Mouse (Mus musculus): ENCODE data around the gene Polr2i.

The Polr2i gene

DNA sequence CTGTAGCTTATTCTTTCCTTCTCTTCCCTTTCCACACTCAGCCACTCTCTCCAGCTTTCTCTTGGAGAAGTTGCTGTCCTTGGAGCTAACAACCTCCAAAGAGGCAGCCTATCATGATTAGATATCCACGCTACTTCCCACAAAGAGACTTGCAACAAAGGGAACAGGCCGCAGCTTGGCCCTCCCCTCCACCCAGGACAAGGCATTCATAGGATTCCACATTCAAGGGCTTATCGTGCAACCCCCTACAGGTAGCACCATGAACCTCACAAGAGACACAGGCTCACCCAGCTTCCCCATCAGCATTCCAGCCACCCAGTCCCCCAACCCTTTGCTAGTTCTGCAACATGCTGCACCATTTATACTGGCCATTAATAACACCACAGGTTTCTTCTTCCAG, 35.0 kb downstream of the Polr2i start:
- DNase-seq = no peak

DNA sequence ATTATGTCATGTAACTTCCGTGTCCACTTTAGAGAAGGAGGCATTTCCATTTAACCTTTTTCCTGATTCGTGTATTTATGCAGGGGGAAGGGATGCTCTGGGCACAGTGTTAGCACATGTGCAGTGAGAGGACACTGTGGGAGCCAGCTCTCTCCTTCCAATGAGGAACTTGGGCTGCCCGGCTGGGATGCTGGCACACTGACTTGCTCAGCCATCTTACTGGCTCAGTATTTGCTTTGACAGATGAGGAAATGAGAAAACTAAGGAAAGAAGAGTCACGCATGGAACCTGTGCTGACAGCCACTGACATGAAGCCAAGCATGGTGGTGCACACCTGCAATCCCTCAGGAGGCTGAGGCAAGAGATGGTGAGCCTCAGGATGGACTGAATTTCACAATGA, 37.9 kb downstream of the Polr2i start:
- peak; percentile 39 to 52 for DNase-seq

DNA sequence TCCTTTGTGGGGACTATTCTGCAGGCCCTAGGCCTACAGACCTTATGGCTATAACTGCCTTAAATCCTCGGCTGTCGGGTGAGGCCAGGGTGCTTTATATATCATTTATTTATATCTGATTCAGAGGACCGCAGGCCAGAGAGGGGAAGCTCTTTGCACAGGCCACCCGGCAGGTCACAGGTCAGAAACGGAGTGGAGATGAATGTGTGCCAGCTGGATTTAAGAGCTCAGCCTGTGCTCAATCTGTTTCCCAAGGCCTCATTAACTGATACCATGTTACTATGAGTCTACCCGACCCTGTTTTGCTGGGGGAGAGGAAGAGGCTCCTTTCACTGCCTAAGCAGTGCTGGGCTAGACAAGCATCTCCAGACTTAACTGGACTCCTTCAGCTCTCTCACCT, 42.6 kb downstream of the Polr2i start:
- no peak for DNase-seq

DNA sequence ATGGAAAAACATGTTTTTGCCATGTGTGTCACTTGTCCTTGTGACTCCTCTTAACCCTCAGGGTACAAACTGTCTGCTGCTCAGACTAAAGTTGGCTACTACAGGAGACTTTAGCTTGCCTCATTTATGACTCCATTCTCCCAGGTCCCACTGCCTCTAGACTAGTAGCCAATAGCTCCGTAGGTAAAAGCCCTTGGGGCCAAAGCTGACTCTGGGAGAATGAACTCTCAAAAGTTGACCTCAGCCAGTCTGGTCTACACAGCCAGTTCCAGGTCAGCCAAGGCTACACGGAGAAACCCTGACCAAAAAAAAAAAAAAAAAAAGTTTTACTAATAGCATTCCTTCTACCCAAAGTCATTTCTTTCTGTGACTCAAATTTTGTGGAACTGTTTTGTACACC, 47.2 kb downstream of the Polr2i start:
- DNase-seq = no peak

DNA sequence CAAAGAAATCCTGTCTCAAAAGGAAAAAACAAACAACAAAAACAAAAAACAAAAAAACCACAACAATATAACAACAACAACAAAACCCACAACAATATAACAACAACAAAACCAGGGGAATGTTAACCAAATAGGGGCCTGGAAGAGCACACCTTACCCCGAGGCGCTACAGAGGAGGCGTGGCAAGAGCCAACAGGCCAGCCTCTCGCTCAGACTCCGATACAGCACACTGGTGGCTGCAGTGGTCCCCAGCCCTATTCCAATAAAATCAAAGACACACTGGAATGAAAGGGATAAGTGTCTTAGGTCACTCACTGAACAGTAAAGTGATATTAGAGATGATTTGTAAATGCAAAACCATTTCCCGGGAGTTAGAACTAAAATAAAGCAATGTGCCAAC, 47.8 kb downstream of the Polr2i start:
- DNase-seq = no peak

DNA sequence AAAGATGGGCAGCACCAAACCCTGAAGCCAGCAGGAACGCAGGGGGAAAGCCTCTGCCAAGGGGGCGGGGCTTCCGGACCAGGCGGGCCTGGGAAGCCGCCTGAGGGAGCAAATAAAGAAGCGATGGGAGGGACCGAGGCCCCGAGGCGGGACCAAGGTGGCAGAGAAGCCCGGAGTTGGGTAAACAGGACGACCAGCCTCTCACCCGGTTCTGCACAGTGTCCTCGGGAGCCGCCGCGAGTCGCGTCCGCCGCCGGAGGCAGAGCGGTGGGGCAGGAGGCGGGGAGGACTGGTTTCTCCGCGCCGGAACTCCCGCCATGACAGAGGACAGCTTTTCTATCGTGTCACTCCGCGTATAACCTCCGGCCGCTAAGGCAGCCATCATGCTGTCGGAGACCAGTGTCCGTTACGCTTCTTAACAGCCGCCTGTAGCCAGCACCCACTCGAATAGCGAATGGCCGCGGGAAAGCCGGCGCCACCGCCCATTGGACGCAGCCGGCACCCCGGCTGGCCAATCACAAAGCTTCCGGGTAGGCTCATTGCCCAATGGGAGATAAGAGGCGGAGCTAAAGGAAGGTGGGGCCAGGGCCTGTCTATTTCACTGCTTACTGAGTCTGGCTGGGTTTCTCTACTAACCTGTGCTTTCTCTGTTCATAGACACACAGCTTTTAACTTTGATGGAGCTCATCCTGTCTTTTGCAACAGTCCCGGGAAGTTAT, 48.4 kb downstream of the Polr2i start, which contains the start of the genes Thap8 and Wdr62:
TSS of gene Thap8 (plus strand) at position 144 of the 719 bp plus-strand sequence.
TSS of gene Wdr62 (minus strand) at position 469 of the 719 bp plus-strand sequence.
- DNase-seq = peak; percentile 95 to 96

DNA sequence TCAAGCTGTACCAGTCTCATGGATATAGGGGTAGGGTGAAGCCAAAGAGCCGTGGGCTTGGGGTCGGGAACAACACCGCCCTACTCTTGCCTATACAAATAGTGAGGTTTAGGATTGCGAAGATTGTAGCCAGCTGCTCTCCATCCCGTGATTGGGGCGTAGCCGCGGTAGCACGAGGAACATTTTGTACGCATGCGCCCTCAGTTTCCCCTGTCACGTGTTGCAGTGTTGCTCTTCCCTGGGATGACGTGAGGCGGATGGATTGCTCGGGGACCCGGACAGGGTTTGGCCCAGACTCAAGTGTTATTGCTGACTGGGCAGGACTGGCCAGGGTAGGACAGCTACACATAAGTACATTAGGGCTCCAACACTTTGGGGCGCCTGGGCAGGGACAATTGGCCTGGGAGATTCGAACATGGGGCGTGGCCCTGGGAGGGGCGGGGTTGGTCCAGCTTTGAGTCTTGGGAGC, 49.0 kb downstream of the Polr2i start:
- DNase-seq = peak; percentile 89 to 90

DNA sequence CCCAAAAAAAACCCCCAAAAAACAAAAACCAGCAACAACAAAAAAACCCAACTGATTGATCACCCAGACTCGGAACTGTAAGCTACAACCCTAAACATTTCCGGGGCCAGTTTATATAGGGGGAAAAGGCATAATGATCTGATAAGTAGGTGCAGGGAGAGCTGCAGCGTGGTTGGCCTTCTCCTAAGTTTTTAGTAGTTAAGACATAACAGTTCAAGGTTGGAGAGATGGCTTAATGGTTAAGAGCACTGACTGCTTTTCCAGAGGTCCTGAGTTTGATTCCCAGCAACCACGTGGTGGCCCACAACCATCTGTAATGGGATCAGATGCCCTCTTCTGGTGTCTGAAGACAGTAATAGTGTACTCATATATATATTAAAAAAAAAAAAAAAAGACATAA, 49.8 kb downstream of the Polr2i start:
- DNase-seq = no peak

DNA sequence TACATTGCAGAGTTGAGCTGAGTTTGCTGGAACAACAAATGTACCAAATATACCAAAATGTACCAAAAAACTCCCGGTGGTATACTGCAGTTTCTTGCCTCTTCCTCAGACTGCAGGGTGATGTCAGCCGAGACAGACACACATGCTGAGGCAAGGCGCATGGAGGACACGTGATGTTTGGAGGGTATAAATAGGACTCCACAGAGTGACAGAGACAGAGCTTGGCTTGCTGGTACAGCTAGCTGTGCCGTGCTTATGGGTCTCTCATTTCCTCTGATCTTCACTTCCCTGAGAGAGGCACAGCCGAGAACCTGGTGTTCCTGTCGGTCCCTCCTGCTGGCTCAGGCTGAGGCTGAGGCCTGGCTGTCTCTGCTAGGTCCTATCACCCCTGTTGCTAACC, 51.0 kb downstream of the Polr2i start:
- DNase-seq = no peak
